19 mouse cellular contexts compared by ENCODE assay signal in the genomic region with DNA sequence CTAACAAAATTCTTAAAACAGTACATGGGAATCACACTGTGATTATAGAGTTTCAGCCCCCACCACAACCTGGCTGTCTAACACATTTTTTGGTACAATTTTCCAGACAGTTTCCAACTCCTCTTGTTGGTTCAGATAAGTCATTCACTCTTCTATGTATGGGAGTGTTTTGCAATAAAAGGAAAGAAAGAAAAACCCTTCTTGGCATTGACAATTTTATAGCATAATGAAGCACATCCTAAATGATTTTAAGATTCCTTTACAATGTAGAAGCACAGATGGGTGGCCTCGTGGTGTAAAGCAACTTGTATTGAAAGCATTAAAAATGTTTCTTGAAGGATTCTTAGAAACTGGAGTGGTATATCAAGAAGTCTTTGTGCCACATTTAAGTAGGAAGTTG.
"Had no signal": no experiment of that assay in that cellular context is flagged by ENCODE, and none has a peak within 500 bp of the region (broad histone marks: within the 10 kb centered on the region; RNA-seq: fewer than 3 reads in every experiment).

No protein-coding gene starts in this region.

- H3K27me3 ChIP-seq: liver, embryonic 15.5 days; lung, embryonic 15.5 days; megakaryocyte, embryonic 14.5 days; midbrain, embryonic 13.5 days; midbrain, embryonic 15.5 days; neural tube, embryonic 12.5 days; stomach, embryonic 15.5 days had no signal

- H3K9me3 ChIP-seq: liver, embryonic 15.5 days; lung, embryonic 15.5 days; megakaryocyte, embryonic 14.5 days; midbrain, embryonic 13.5 days; midbrain, embryonic 15.5 days; neural tube, embryonic 12.5 days; stomach, embryonic 15.5 days had no signal

- H3K4me2 ChIP-seq: liver, embryonic 15.5 days; lung, embryonic 15.5 days; midbrain, embryonic 11.5 days; midbrain, embryonic 13.5 days; midbrain, embryonic 15.5 days; neural tube, embryonic 12.5 days; stomach, embryonic 15.5 days had no signal

- H3K9ac ChIP-seq: liver, embryonic 15.5 days; liver, postnatal 0 days; lung, embryonic 15.5 days; midbrain, embryonic 13.5 days; midbrain, embryonic 15.5 days; neural tube, embryonic 12.5 days; stomach, embryonic 15.5 days had no signal

- H3K4me1 ChIP-seq: liver, embryonic 15.5 days; lung, embryonic 15.5 days; megakaryocyte, embryonic 14.5 days; midbrain, embryonic 13.5 days; midbrain, embryonic 15.5 days; neural tube, embryonic 12.5 days; stomach, embryonic 15.5 days had no signal

- H3K36me3 ChIP-seq: liver, embryonic 15.5 days; lung, embryonic 15.5 days; midbrain, embryonic 13.5 days; midbrain, embryonic 15.5 days; neural tube, embryonic 12.5 days; stomach, embryonic 15.5 days had no signal

- DNase-seq: liver, postnatal 0 days; lung, adult 2 months; lung, postnatal 14 days; lung, postnatal 36 days; right cerebral cortex, postnatal 25 days; thymus, adult 18-20 months; thymus, postnatal 14 days; thymus, postnatal 36 days had no signal

- H3K4me3 ChIP-seq: liver, embryonic 15.5 days; lung, embryonic 15.5 days; megakaryocyte, embryonic 14.5 days; midbrain, embryonic 13.5 days; midbrain, embryonic 15.5 days; neural tube, embryonic 12.5 days; stomach, embryonic 15.5 days had no signal

- H3K27ac ChIP-seq: liver, embryonic 15.5 days; lung, embryonic 15.5 days; macrophage; midbrain, embryonic 13.5 days; midbrain, embryonic 15.5 days; neural tube, embryonic 12.5 days; stomach, embryonic 15.5 days; stomach, postnatal 0 days had no signal

- ATAC-seq: liver, postnatal 0 days; lung, postnatal 0 days; midbrain, embryonic 13.5 days; midbrain, embryonic 15.5 days had no signal
